Mouse (Mus musculus) heart, embryonic 11.5 days (tissue): ENCODE data around the gene Scyl1. TPM values are rescaled to one million over a fixed set of nuclear protein-coding genes. Genes with fewer than 3 reads are reported as not detected.

Experiments used
- ATAC-seq: fragments of 200-750 bp; cut with Nextera tagmentation; replicated peaks from 2 replicates; pipeline ENCODE4 v1.8.0; 2017; ENCODE audit warnings: moderate library complexity; ENCODE audit not compliant: insufficient number of reproducible peaks, low FRiP score, low TSS enrichment
- H3K27ac ChIP-seq: fragments of 300-500 bp; sonication (generic); 2 replicates; pipeline ENCODE4 v1.5.1; 2014; ENCODE audit warnings: mild to moderate bottlenecking, low read depth, low read length
- H3K27me3 ChIP-seq: fragments of 300-500 bp; sonication (generic); 2 replicates; pipeline ENCODE4 v1.6.1; 2014; ENCODE audit warnings: mild to moderate bottlenecking, low read length, mixed read lengths; ENCODE audit not compliant: control insufficient read depth, insufficient read depth
- H3K36me3 ChIP-seq: fragments of 300-500 bp; sonication (generic); 2 replicates; pipeline ENCODE4 v1.6.1; 2014; ENCODE audit warnings: mild to moderate bottlenecking, low read length, moderate library complexity, mixed read lengths; ENCODE audit not compliant: control insufficient read depth, insufficient read depth
- H3K4me1 ChIP-seq: fragments of 300-500 bp; sonication (generic); 2 replicates; pipeline ENCODE4 v1.6.1; 2014; ENCODE audit warnings: low read length; ENCODE audit not compliant: control insufficient read depth, insufficient read depth
- H3K4me2 ChIP-seq: fragments of 300-500 bp; sonication (generic); 2 replicates; pipeline ENCODE4 v1.6.1; 2014; ENCODE audit warnings: mild to moderate bottlenecking, moderate library complexity
- H3K4me3 ChIP-seq: fragments of 300-500 bp; sonication (generic); 2 replicates; pipeline ENCODE4 v1.5.1; 2014; ENCODE audit warnings: low read depth, low read length
- H3K9ac ChIP-seq: fragments of 300-500 bp; sonication (generic); 2 replicates; pipeline ENCODE4 v1.6.1; 2014; ENCODE audit warnings: mild to moderate bottlenecking, low read depth, low read length, moderate library complexity
- H3K9me3 ChIP-seq: fragments of 300-500 bp; sonication (generic); replicated peaks from 2 replicates; pipeline ENCODE4 v1.6.1; 2016; ENCODE audit warnings: low read length; ENCODE audit not compliant: control insufficient read depth
- WGBS: fragments of 180-500 bp; shearing (Covaris S2); extraction: QIAGEN DNeasy Blood & Tissue Kit; methylation state at CpG from one replicate; pipeline ENCODE4 v1.1.7; 2014; ENCODE audit not compliant: insufficient replicate concordance; 5-methylcytosine and 5-hydroxymethylcytosine counted together
- polyA plus RNA-seq: library from polyadenylated mRNA; unstranded; fragments of >200 nt; fragmentation: Nextera tagmentation; extraction: Ambion mirVana; gene quantifications from 2 replicates; pipeline ENCODE4 v1.2.1, GENCODE M21; 2014

The Scyl1 gene
- polyA plus RNA-seq, 1 experiment from 2014 or later: 59.4 TPM

- H3K9me3 ChIP-seq: no peaks in the 10 kb centered on the region
- peaks cover 71% of the 10 kb centered on the region for H3K4me1 ChIP-seq
- WGBS: 6% methylated on average over 8 of the region's 8 CpGs
- no peak for ATAC-seq
- peak overlapping the region; percentile 66 for H3K9ac ChIP-seq
- H3K27me3 ChIP-seq: no peaks in the 10 kb centered on the region
- no peaks in the 10 kb centered on the region for H3K36me3 ChIP-seq
- peak overlapping the region; percentile 89 for H3K27ac ChIP-seq
- H3K4me3 ChIP-seq: no peak overlapping the region
- H3K4me2 ChIP-seq: peak overlapping the region; percentile 36
These were observed 35.0 kb upstream of the Scyl1 start for GRCm38 (mm10) chr19:5806051-5806808.

- Histone ChIP-seq H3K27ac (peak overlapping the region; percentile 100), H3K9me3 (no peaks in the 10 kb centered on the region), H3K9ac (peak overlapping the region; percentile 94), H3K27me3 (no peaks in the 10 kb centered on the region), H3K4me3 (no peak overlapping the region), H3K4me2 (peak overlapping the region; percentile 93), H3K4me1 (peaks cover 53% of the 10 kb centered on the region), H3K36me3 (0 out of 2 replicates have a peak, but pooled peaks cover 5% of the 10 kb centered on the region)
- ATAC-seq: no peak
- 32% methylated on average over 8 of the region's 8 CpGs for whole genome bisulfite sequencing
These were observed 33.2 kb upstream of the Scyl1 start for GRCm38 (mm10) chr19:5804371-5804899.

- Histone ChIP-seq H3K27me3 (no peaks in the 10 kb centered on the region), H3K9ac (peak overlapping the region; percentile 94), H3K9me3 (no peaks in the 10 kb centered on the region), H3K36me3 (0 out of 2 replicates have a peak, but pooled peaks cover 5% of the 10 kb centered on the region), H3K27ac (peak overlapping the region; percentile 100), H3K4me3 (peak overlapping the region; percentile 94), H3K4me1 (peaks cover 50% of the 10 kb centered on the region), H3K4me2 (peak overlapping the region; percentile 93)
- ATAC-seq: no peak
- under 1% methylated on average over 16 of the region's 16 CpGs for WGBS
These were observed 32.7 kb upstream of the Scyl1 start for GRCm38 (mm10) chr19:5803881-5804279.

- Histone ChIP-seq H3K9ac (peak overlapping the region; percentile 94), H3K4me2 (peak overlapping the region; percentile 93), H3K27me3 (no peaks in the 10 kb centered on the region), H3K9me3 (no peaks in the 10 kb centered on the region), H3K36me3 (peaks cover 8% of the 10 kb centered on the region; the same call in 1 of the 2 replicates), H3K4me1 (peaks cover 46% of the 10 kb centered on the region), H3K4me3 (peak overlapping the region; percentile 94), H3K27ac (peak overlapping the region; percentile 100)
- ATAC-seq: peak; percentile 92
- WGBS: under 1% methylated on average over 67 of the region's 67 CpGs
These were observed 32.0 kb upstream of the Scyl1 start for GRCm38 (mm10) chr19:5803041-5803880.

- H3K4me2 ChIP-seq: peak overlapping the region; percentile 93
- H3K4me1 ChIP-seq: peaks cover 42% of the 10 kb centered on the region
- no peaks in the 10 kb centered on the region for H3K27me3 ChIP-seq
- H3K36me3 ChIP-seq: peaks cover 12% of the 10 kb centered on the region
- no peaks in the 10 kb centered on the region for H3K9me3 ChIP-seq
- under 1% methylated on average over 4 of the region's 4 CpGs for WGBS
- peak overlapping the region; percentile 94 for H3K9ac ChIP-seq
- H3K27ac ChIP-seq: peak overlapping the region; percentile 100
- peak overlapping the region; percentile 94 for H3K4me3 ChIP-seq
- no peak for ATAC-seq
These were observed 31.5 kb upstream of the Scyl1 start for GRCm38 (mm10) chr19:5802787-5803040.

- no peaks in the 10 kb centered on the region for H3K9me3 ChIP-seq
- ATAC-seq: peak; percentile 52
- H3K36me3 ChIP-seq: peaks cover 17% of the 10 kb centered on the region
- H3K4me1 ChIP-seq: peaks cover 41% of the 10 kb centered on the region
- H3K9ac ChIP-seq: peak overlapping the region; percentile 100
- WGBS: under 1% methylated on average over 25 of the region's 25 CpGs
- no peaks in the 10 kb centered on the region for H3K27me3 ChIP-seq
- H3K27ac ChIP-seq: peak overlapping the region; percentile 100
- H3K4me2 ChIP-seq: peak overlapping the region; percentile 93
- H3K4me3 ChIP-seq: peak overlapping the region; percentile 94
These were observed 31.0 kb upstream of the Scyl1 start for GRCm38 (mm10) chr19:5802011-5802786.

- WGBS: 0% methylated on average over 3 of the region's 3 CpGs
- H3K4me2 ChIP-seq: peak overlapping the region; percentile 93
- H3K9ac ChIP-seq: peak overlapping the region; percentile 100
- H3K27me3 ChIP-seq: no peaks in the 10 kb centered on the region
- H3K36me3 ChIP-seq: peaks cover 24% of the 10 kb centered on the region
- H3K9me3 ChIP-seq: no peaks in the 10 kb centered on the region
- peak overlapping the region; percentile 94 for H3K4me3 ChIP-seq
- H3K27ac ChIP-seq: peak overlapping the region; percentile 100
- peaks cover 42% of the 10 kb centered on the region for H3K4me1 ChIP-seq
- no peak for ATAC-seq
These were observed 30.3 kb upstream of the Scyl1 start for GRCm38 (mm10) chr19:5801432-5801964.
